Mouse (Mus musculus): ENCODE data around the gene Plk2. TPM values are rescaled to one million over a fixed set of nuclear protein-coding genes. Genes with fewer than 3 reads are reported as not detected.

The Plk2 gene
- polyA plus RNA-seq, 1 experiment from 2014 or later, result 11.9 TPM

DNA sequence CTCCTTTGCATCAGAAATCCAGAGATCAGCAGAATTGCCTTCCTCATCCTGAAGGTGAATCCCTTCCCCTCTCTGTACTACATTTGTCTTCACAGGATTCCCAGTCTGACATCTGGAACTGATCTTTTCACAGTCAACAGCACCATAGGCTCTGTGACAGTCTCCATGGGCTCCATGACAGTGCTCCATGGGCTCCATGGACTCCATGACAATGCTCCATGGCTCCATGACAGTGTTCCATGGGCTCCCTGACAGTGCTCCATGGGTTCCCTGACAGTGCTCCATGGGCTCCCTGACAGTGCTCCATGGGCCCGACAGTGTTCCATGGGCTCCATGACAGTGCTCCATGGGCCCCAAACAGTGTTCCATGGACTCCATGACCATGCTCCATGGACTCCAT lies 25.2 kb upstream of the Plk2 start:
- 71% methylated on average over 1 of the region's 1 CpGs for WGBS (ENCODE audit: insufficient replicate concordance)
- peaks cover 3% of the 10 kb centered on the region; the same call in 1 of the 2 replicates for H3K4me1 ChIP-seq (ENCODE audit: control insufficient read depth, low read depth, low read length)
- H3K27ac ChIP-seq (ENCODE audit: low read length), result no peak overlapping the region
- H3K4me2 ChIP-seq (ENCODE audit: low read depth, low read length), result no peak overlapping the region
- H3K9ac ChIP-seq (ENCODE audit: low read depth, low read length), result no peak overlapping the region
- no peaks in the 10 kb centered on the region for H3K36me3 ChIP-seq (ENCODE audit: control insufficient read depth, insufficient read depth)
- H3K27me3 ChIP-seq (ENCODE audit: control insufficient read depth, insufficient read depth, low read depth, low read length), result no peaks in the 10 kb centered on the region
- ATAC-seq (ENCODE audit: low read depth), result no peak
- no peak overlapping the region for H3K4me3 ChIP-seq (ENCODE audit: low read depth, low read length)
- no peaks in the 10 kb centered on the region for H3K9me3 ChIP-seq (replicated peaks; ENCODE audit: control insufficient read depth, low read length)

DNA sequence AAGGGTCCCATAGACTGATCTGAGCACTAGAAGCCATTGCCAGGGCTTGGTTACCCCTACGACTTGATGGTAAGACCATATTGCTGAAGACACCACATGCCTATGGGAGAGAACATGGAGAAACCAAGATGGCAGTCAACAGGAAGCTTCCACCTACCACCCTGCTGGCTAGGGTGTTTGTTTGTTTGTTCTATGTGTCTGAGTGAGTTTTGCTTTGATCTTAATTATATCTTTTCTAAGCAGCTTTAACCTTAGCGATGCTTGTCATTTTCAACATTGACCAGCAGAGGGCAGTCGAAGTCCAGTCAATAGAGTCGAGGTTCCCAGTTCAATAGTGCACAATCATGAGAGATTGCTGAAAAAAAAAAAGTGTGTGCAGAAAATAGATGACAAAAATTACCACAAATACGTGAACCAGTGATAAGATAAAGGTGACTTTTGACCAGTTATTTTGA lies 12.4 kb upstream of the Plk2 start:
- Histone ChIP-seq H3K4me2 (ENCODE audit: low read depth, low read length) (no peak overlapping the region), H3K4me1 (ENCODE audit: control insufficient read depth, low read depth, low read length) (no peaks in the 10 kb centered on the region), H3K27ac (ENCODE audit: low read length) (no peak overlapping the region), H3K9ac (ENCODE audit: low read depth, low read length) (no peak overlapping the region), H3K36me3 (ENCODE audit: control insufficient read depth, insufficient read depth) (no peaks in the 10 kb centered on the region), H3K9me3 (replicated peaks; ENCODE audit: control insufficient read depth, low read length) (no peaks in the 10 kb centered on the region), H3K4me3 (ENCODE audit: low read depth, low read length) (no peak overlapping the region), H3K27me3 (ENCODE audit: control insufficient read depth, insufficient read depth, low read depth, low read length) (no peaks in the 10 kb centered on the region)
- WGBS (ENCODE audit: insufficient replicate concordance), result 17% methylated on average over 5 of the region's 5 CpGs
- ATAC-seq (ENCODE audit: low read depth), result no peak

DNA sequence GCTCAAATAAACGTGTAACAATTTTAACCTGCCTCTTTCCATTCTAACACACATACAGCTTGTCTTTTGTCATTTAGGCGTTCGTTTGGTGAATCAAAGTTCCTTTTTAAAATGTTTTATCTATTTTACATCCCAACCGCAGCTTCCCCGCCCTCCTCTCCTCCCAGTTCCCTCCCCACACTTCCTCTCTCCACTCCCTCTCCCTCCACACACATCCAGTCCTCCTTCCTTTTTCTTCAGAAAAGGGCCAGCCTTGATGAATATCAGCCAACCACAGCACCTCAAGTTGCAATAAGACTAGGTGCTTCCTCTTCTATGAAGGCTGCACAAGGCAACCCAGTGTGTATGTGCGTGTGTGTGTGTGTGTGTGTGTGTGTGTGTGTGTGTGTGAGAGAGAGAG lies 10.3 kb upstream of the Plk2 start:
- no peaks in the 10 kb centered on the region for H3K9me3 ChIP-seq (replicated peaks; ENCODE audit: control insufficient read depth, low read length)
- WGBS (ENCODE audit: insufficient replicate concordance), result 24% methylated on average over 6 of the region's 6 CpGs
- no peaks in the 10 kb centered on the region for H3K36me3 ChIP-seq (ENCODE audit: control insufficient read depth, insufficient read depth)
- no peak overlapping the region for H3K4me2 ChIP-seq (ENCODE audit: low read depth, low read length)
- no peak overlapping the region for H3K27ac ChIP-seq (ENCODE audit: low read length)
- H3K27me3 ChIP-seq (ENCODE audit: control insufficient read depth, insufficient read depth, low read depth, low read length), result no peaks in the 10 kb centered on the region
- no peak overlapping the region for H3K4me3 ChIP-seq (ENCODE audit: low read depth, low read length)
- no peak overlapping the region for H3K9ac ChIP-seq (ENCODE audit: low read depth, low read length)
- H3K4me1 ChIP-seq (ENCODE audit: control insufficient read depth, low read depth, low read length), result no peaks in the 10 kb centered on the region
- no peak for ATAC-seq (ENCODE audit: low read depth)

DNA sequence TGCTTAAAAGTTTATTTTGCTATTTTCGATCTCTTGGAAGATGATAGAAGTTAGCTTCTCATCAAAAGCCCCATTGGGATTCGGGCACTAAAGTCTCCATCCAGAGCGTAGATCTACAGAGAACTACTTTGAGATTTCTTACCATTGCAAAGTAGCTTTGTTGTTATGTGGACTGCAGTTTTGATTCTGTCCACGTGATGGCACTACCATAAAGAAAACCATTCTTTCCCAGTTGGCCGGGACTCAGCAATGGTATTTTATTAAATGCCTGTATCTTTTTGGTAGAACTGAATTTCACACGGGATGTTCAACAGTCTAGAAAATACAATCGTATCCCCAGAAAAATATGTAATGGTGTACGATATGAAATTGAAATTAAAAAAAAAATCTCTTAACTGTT lies 2.6 kb upstream of the Plk2 start:
- 12% methylated on average over 8 of the region's 8 CpGs for WGBS (ENCODE audit: insufficient replicate concordance)

DNA sequence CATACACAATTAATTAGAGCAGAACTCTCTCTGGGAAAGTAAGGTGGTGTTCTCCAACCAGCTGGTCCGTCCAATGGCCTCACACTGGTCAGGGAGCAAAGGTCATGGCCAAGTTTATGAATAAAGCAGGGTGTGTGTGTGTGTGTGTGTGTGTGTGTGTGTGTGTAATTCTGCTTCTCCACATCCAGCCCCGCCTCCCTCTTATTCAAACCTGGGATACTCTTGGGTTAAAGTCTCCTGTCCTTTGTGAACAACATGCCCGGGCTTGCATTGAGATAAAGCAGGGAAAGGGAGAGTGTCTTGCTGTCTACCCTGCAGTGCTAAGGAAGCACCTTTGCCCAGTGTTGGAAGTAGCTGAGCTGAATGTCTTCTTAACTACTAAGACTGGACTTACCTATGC lies 2.2 kb upstream of the Plk2 start:
- no peaks in the 10 kb centered on the region for H3K9me3 ChIP-seq (replicated peaks; ENCODE audit: control insufficient read depth, low read length)
- no peak for ATAC-seq (ENCODE audit: low read depth)
- H3K4me1 ChIP-seq (ENCODE audit: control insufficient read depth, low read depth, low read length), result no peaks in the 10 kb centered on the region
- H3K36me3 ChIP-seq (ENCODE audit: control insufficient read depth, insufficient read depth), result no peaks in the 10 kb centered on the region; the same call in 1 of the 2 replicates
- peaks cover 27% of the 10 kb centered on the region for H3K27me3 ChIP-seq (ENCODE audit: control insufficient read depth, insufficient read depth, low read depth, low read length)
- 26% methylated on average over 3 of the region's 3 CpGs for WGBS (ENCODE audit: insufficient replicate concordance)
- H3K9ac ChIP-seq (ENCODE audit: low read depth, low read length), result no peak overlapping the region
- no peak overlapping the region for H3K27ac ChIP-seq (ENCODE audit: low read length)
- H3K4me3 ChIP-seq (ENCODE audit: low read depth, low read length), result no peak overlapping the region
- H3K4me2 ChIP-seq (ENCODE audit: low read depth, low read length), result no peak overlapping the region

More for the DNA sequence above, 2.6 kb upstream of the Plk2 start:
- Histone ChIP-seq H3K36me3 (ENCODE audit: control insufficient read depth, insufficient read depth) (no peaks in the 10 kb centered on the region), H3K4me3 (ENCODE audit: low read depth, low read length) (no peak overlapping the region), H3K9ac (ENCODE audit: low read depth, low read length) (no peak overlapping the region), H3K9me3 (replicated peaks; ENCODE audit: control insufficient read depth, low read length) (no peaks in the 10 kb centered on the region), H3K4me2 (ENCODE audit: low read depth, low read length) (no peak overlapping the region), H3K27ac (ENCODE audit: low read length) (no peak overlapping the region), H3K4me1 (ENCODE audit: control insufficient read depth, low read depth, low read length) (no peaks in the 10 kb centered on the region), H3K27me3 (ENCODE audit: control insufficient read depth, insufficient read depth, low read depth, low read length) (peaks cover 27% of the 10 kb centered on the region)
- ATAC-seq (ENCODE audit: low read depth), result no peak

DNA sequence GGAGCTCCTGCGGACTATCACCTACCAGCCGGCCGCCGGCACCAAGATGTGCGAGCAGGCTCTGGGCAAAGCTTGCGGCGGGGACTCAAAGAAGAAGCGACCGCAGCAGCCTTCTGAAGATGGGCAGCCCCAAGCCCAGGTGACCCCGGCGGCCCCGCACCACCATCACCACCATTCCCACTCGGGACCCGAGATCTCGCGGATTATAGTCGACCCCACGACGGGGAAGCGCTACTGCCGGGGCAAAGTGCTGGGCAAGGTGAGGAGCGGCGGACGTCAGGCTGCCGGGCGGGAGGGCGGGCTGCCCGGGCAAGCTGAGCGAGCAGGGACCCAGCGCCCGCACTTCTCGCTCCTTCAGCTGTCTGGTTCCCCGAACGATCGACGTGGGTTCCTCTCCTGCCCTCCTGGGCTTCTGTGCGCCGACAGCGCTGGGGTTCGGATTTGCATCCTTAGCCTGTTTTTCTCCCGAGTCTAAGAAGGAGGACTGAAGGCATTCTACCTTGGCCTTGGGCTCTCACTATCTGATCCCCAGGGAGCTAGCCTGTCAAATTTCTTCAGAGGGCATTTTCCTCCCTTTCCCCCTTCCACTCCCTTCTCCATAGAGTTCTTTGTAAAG lies 441 bp downstream of the Plk2 start:
- 1% methylated on average over 41 of the region's 41 CpGs for WGBS (ENCODE audit: insufficient replicate concordance)

DNA sequence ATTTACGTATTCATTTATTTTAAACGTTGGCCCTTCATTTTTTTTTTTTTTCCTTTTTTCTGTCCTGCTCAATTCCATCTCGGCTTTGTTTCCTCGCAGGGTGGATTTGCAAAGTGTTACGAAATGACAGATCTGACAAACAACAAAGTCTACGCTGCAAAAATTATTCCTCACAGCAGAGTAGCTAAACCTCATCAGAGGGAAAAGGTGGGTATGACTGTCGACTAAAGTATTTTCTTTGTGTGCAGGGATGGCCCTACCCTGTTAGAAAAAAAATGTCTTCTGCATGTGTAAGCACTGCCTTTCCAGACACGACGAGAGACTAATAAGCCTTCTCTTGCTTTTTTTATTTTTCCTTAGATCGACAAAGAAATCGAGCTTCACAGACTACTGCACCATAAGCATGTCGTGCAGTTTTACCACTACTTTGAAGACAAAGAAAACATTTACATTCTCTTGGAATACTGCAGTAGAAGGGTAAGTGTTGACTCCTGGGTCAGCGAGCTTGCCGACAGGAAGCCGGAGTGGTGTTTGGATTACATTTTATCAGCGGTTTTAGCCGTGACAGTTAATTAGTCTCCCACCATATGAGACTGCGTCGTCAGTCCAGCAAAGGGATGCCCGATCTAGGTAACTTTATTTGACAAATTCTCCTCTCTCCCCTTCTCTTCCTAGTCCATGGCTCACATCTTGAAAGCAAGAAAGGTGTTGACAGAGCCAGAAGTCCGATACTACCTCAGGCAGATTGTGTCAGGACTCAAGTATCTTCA lies 1.3 kb downstream of the Plk2 start:
- Histone ChIP-seq H3K27me3 (ENCODE audit: control insufficient read depth, insufficient read depth, low read depth, low read length) (peaks cover 27% of the 10 kb centered on the region), H3K4me3 (ENCODE audit: low read depth, low read length) (peak overlapping the region; percentile 65), H3K9me3 (replicated peaks; ENCODE audit: control insufficient read depth, low read length) (no peaks in the 10 kb centered on the region), H3K9ac (ENCODE audit: low read depth, low read length) (peak overlapping the region; percentile 60), H3K4me1 (ENCODE audit: control insufficient read depth, low read depth, low read length) (no peaks in the 10 kb centered on the region), H3K27ac (ENCODE audit: low read length) (no peak overlapping the region), H3K4me2 (ENCODE audit: low read depth, low read length) (peak overlapping the region; percentile 82), H3K36me3 (ENCODE audit: control insufficient read depth, insufficient read depth) (no peaks in the 10 kb centered on the region; the same call in 1 of the 2 replicates)
- WGBS (ENCODE audit: insufficient replicate concordance), result 7% methylated on average over 21 of the region's 21 CpGs
- no peak for ATAC-seq (ENCODE audit: low read depth)

More for the DNA sequence above, 441 bp downstream of the Plk2 start:
- Histone ChIP-seq H3K36me3 (ENCODE audit: control insufficient read depth, insufficient read depth) (no peaks in the 10 kb centered on the region; the same call in 1 of the 2 replicates), H3K27ac (ENCODE audit: low read length) (no peak overlapping the region), H3K9ac (ENCODE audit: low read depth, low read length) (peak overlapping the region; percentile 60), H3K27me3 (ENCODE audit: control insufficient read depth, insufficient read depth, low read depth, low read length) (peaks cover 27% of the 10 kb centered on the region), H3K9me3 (replicated peaks; ENCODE audit: control insufficient read depth, low read length) (no peaks in the 10 kb centered on the region), H3K4me1 (ENCODE audit: control insufficient read depth, low read depth, low read length) (no peaks in the 10 kb centered on the region), H3K4me2 (ENCODE audit: low read depth, low read length) (peak overlapping the region; percentile 82), H3K4me3 (ENCODE audit: low read depth, low read length) (peak overlapping the region; percentile 65)
- ATAC-seq (ENCODE audit: low read depth), result peak; percentile 9; the same call in 1 of the 2 replicates

DNA sequence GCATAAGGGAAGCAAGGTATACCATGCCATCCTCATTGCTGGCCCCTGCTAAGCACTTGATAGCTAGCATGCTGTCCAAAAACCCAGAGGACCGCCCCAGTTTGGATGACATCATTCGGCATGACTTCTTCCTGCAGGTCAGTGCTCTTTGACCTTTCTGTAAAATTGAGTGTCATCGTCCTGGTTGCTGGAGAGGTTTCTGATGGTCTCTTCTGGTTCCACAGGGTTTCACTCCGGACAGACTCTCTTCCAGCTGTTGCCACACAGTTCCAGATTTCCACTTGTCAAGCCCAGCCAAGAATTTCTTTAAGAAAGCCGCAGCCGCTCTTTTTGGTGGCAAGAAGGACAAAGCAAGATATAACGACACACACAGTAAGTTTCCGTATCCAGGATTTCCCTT lies 2.9 kb downstream of the Plk2 start:
- Histone ChIP-seq H3K9me3 (replicated peaks; ENCODE audit: control insufficient read depth, low read length) (no peaks in the 10 kb centered on the region), H3K9ac (ENCODE audit: low read depth, low read length) (no peak overlapping the region), H3K4me1 (ENCODE audit: control insufficient read depth, low read depth, low read length) (no peaks in the 10 kb centered on the region), H3K27ac (ENCODE audit: low read length) (no peak overlapping the region), H3K36me3 (ENCODE audit: control insufficient read depth, insufficient read depth) (no peaks in the 10 kb centered on the region; the same call in 1 of the 2 replicates), H3K27me3 (ENCODE audit: control insufficient read depth, insufficient read depth, low read depth, low read length) (peaks cover 27% of the 10 kb centered on the region), H3K4me3 (ENCODE audit: low read depth, low read length) (no peak overlapping the region), H3K4me2 (ENCODE audit: low read depth, low read length) (no peak overlapping the region)
- 73% methylated on average over 8 of the region's 8 CpGs for WGBS (ENCODE audit: insufficient replicate concordance)
- ATAC-seq (ENCODE audit: low read depth), result no peak

Data from liver, embryonic 16.5 days (tissue).